Mouse (Mus musculus) forebrain, embryonic 12.5 days (tissue): ENCODE data around the gene Xpo6. TPM values are rescaled to one million over a fixed set of nuclear protein-coding genes. Genes with fewer than 3 reads are reported as not detected.

ENCODE experiments used
- ATAC-seq: fragments of 200-750 bp; cut with Nextera tagmentation; 2 replicates; pipeline ENCODE4 v1.8.0; 2017; ENCODE audit warnings: moderate TSS enrichment; ENCODE audit not compliant: low FRiP score
- H3K27ac ChIP-seq: fragments of 300-500 bp; sonication (generic); 2 replicates; pipeline ENCODE4 v1.5.1; 2016; ENCODE audit warnings: mild to moderate bottlenecking
- H3K27me3 ChIP-seq: fragments of 300-500 bp; sonication (generic); 2 replicates; pipeline ENCODE4 v1.6.1; 2016; ENCODE audit warnings: mild to moderate bottlenecking
- H3K36me3 ChIP-seq: fragments of 300-500 bp; sonication (generic); replicated peaks from 2 replicates; pipeline ENCODE4 v1.6.1; 2016; ENCODE audit warnings: mild to moderate bottlenecking
- H3K4me1 ChIP-seq: fragments of 300-500 bp; sonication (generic); 2 replicates; pipeline ENCODE4 v1.6.1; 2016
- H3K4me2 ChIP-seq: fragments of 300-500 bp; sonication (generic); 2 replicates; pipeline ENCODE4 v1.6.1; 2016; ENCODE audit warnings: mild to moderate bottlenecking, moderate library complexity
- H3K4me3 ChIP-seq: fragments of 300-500 bp; sonication (generic); replicated peaks from 2 replicates; pipeline ENCODE4 v1.5.1; 2016; ENCODE audit warnings: mild to moderate bottlenecking
- H3K9ac ChIP-seq: fragments of 300-500 bp; sonication (generic); 2 replicates; pipeline ENCODE4 v1.6.1; 2016; ENCODE audit warnings: mild to moderate bottlenecking
- H3K9me3 ChIP-seq: fragments of 300-500 bp; sonication (generic); 2 replicates; pipeline ENCODE4 v1.6.1; 2016
- WGBS: fragments of 180-500 bp; shearing (Covaris S2); methylation state at CpG from one replicate; pipeline ENCODE4 v1.1.7; 2016; 5-methylcytosine and 5-hydroxymethylcytosine counted together
- polyA plus RNA-seq: library from polyadenylated mRNA; unstranded; fragments of >200 nt; fragmentation: Nextera tagmentation; extraction: Ambion mirVana; gene quantifications from 2 replicates; pipeline ENCODE4 v1.2.1, GENCODE M21; 2016

Xpo6 gene
- polyA plus RNA-seq, 1 experiment from 2014 or later = 74.8 TPM

GRCm38 (mm10) chr7:126109898-126110297 is 90.4 kb downstream of the Xpo6 start:
- 90% methylated on average over 3 of the region's 3 CpGs for WGBS
- no peak overlapping the region for H3K27ac ChIP-seq
- H3K36me3 ChIP-seq = peaks cover 89% of the 10 kb centered on the region
- H3K4me3 ChIP-seq = no peak overlapping the region
- H3K9me3 ChIP-seq = no peaks in the 10 kb centered on the region
- H3K27me3 ChIP-seq = no peaks in the 10 kb centered on the region
- H3K4me2 ChIP-seq = no peak overlapping the region
- ATAC-seq = no peak
- H3K4me1 ChIP-seq = no peaks in the 10 kb centered on the region
- H3K9ac ChIP-seq = no peak overlapping the region

GRCm38 (mm10) chr7:126100440-126100839 is 99.9 kb downstream of the Xpo6 start:
- H3K4me3 ChIP-seq = no peak overlapping the region
- H3K36me3 ChIP-seq = peaks cover 81% of the 10 kb centered on the region
- H3K9me3 ChIP-seq = no peaks in the 10 kb centered on the region
- no peaks in the 10 kb centered on the region for H3K27me3 ChIP-seq
- H3K9ac ChIP-seq = no peak overlapping the region
- ATAC-seq = no peak
- H3K4me2 ChIP-seq = no peak overlapping the region
- H3K4me1 ChIP-seq = no peaks in the 10 kb centered on the region
- 93% methylated on average over 11 of the region's 11 CpGs for WGBS
- H3K27ac ChIP-seq = no peak overlapping the region

GRCm38 (mm10) chr7:126099835-126100234 is 100.5 kb downstream of the Xpo6 start:
- H3K27ac ChIP-seq = no peak overlapping the region
- no peak overlapping the region for H3K9ac ChIP-seq
- H3K9me3 ChIP-seq = no peaks in the 10 kb centered on the region
- H3K27me3 ChIP-seq = no peaks in the 10 kb centered on the region
- no peak overlapping the region for H3K4me2 ChIP-seq
- no peak overlapping the region for H3K4me3 ChIP-seq
- H3K36me3 ChIP-seq = peaks cover 75% of the 10 kb centered on the region
- no peaks in the 10 kb centered on the region for H3K4me1 ChIP-seq
- WGBS = 78% methylated on average over 2 of the region's 2 CpGs
- ATAC-seq = no peak

- no peak overlapping the region for H3K9ac ChIP-seq
- H3K36me3 ChIP-seq = peaks cover 70% of the 10 kb centered on the region
- WGBS = 93% methylated on average over 7 of the region's 7 CpGs
- no peaks in the 10 kb centered on the region for H3K27me3 ChIP-seq
- no peaks in the 10 kb centered on the region for H3K4me1 ChIP-seq
- H3K4me2 ChIP-seq = no peak overlapping the region
- ATAC-seq = no peak
- no peak overlapping the region for H3K4me3 ChIP-seq
- H3K27ac ChIP-seq = no peak overlapping the region
- no peaks in the 10 kb centered on the region for H3K9me3 ChIP-seq
These were observed 101.0 kb downstream of the Xpo6 start for GRCm38 (mm10) chr7:126099163-126099775.

- peaks cover 53% of the 10 kb centered on the region for H3K36me3 ChIP-seq
- ATAC-seq = no peak
- no peak overlapping the region for H3K4me2 ChIP-seq
- no peak overlapping the region for H3K9ac ChIP-seq
- no peaks in the 10 kb centered on the region for H3K9me3 ChIP-seq
- H3K27ac ChIP-seq = no peak overlapping the region
- WGBS = 86% methylated on average over 7 of the region's 9 CpGs
- no peaks in the 10 kb centered on the region for H3K4me1 ChIP-seq
- no peaks in the 10 kb centered on the region for H3K27me3 ChIP-seq
- no peak overlapping the region for H3K4me3 ChIP-seq
These were observed 102.9 kb downstream of the Xpo6 start for GRCm38 (mm10) chr7:126097219-126097915.

GRCm38 (mm10) chr7:126096596-126096995 is 103.7 kb downstream of the Xpo6 start:
- ATAC-seq = no peak
- H3K4me2 ChIP-seq = no peak overlapping the region
- no peaks in the 10 kb centered on the region for H3K9me3 ChIP-seq
- no peak overlapping the region for H3K27ac ChIP-seq
- peaks cover 45% of the 10 kb centered on the region for H3K36me3 ChIP-seq
- H3K9ac ChIP-seq = no peak overlapping the region
- no peaks in the 10 kb centered on the region for H3K27me3 ChIP-seq
- H3K4me1 ChIP-seq = no peaks in the 10 kb centered on the region
- H3K4me3 ChIP-seq = no peak overlapping the region
- 84% methylated on average over 5 of the region's 5 CpGs for WGBS

- Histone ChIP-seq H3K4me1 (no peaks in the 10 kb centered on the region), H3K36me3 (peaks cover 27% of the 10 kb centered on the region; the same call in 1 of the 2 replicates), H3K27me3 (no peaks in the 10 kb centered on the region), H3K9ac (no peak overlapping the region), H3K27ac (no peak overlapping the region), H3K9me3 (peaks cover 4% of the 10 kb centered on the region; the same call in 1 of the 2 replicates), H3K4me2 (no peak overlapping the region), H3K4me3 (no peak overlapping the region)
- WGBS = 92% methylated on average over 5 of the region's 5 CpGs
- no peak for ATAC-seq
These were observed 105.6 kb downstream of the Xpo6 start for GRCm38 (mm10) chr7:126094738-126095137.

- Histone ChIP-seq H3K4me1 (no peaks in the 10 kb centered on the region), H3K9me3 (peaks cover 4% of the 10 kb centered on the region; the same call in 1 of the 2 replicates), H3K36me3 (peaks cover 14% of the 10 kb centered on the region; the same call in 1 of the 2 replicates), H3K4me2 (no peak overlapping the region), H3K27ac (no peak overlapping the region), H3K4me3 (no peak overlapping the region), H3K27me3 (no peaks in the 10 kb centered on the region), H3K9ac (no peak overlapping the region)
- ATAC-seq = no peak
- 54% methylated on average over 3 of the region's 3 CpGs for WGBS
These were observed 107.1 kb downstream of the Xpo6 start for GRCm38 (mm10) chr7:126093162-126093561.

- Histone ChIP-seq H3K4me1 (peaks cover 21% of the 10 kb centered on the region), H3K9me3 (peaks cover 4% of the 10 kb centered on the region; the same call in 1 of the 2 replicates), H3K4me2 (no peak overlapping the region), H3K9ac (no peak overlapping the region), H3K36me3 (no peaks in the 10 kb centered on the region), H3K27ac (no peak overlapping the region), H3K27me3 (peaks cover 19% of the 10 kb centered on the region), H3K4me3 (no peak overlapping the region)
- 19% methylated on average over 6 of the region's 6 CpGs for WGBS
- no peak for ATAC-seq
These were observed 110.5 kb downstream of the Xpo6 start for GRCm38 (mm10) chr7:126089782-126090181.

GRCm38 (mm10) chr7:126088155-126088554 is 112.1 kb downstream of the Xpo6 start:
- 20% methylated on average over 6 of the region's 6 CpGs for WGBS
- H3K27ac ChIP-seq = no peak overlapping the region
- H3K36me3 ChIP-seq = no peaks in the 10 kb centered on the region
- peaks cover 4% of the 10 kb centered on the region; the same call in 1 of the 2 replicates for H3K9me3 ChIP-seq
- peaks cover 31% of the 10 kb centered on the region for H3K4me1 ChIP-seq
- no peak overlapping the region for H3K4me2 ChIP-seq
- no peak overlapping the region for H3K9ac ChIP-seq
- no peak overlapping the region for H3K4me3 ChIP-seq
- no peak for ATAC-seq
- peaks cover 36% of the 10 kb centered on the region for H3K27me3 ChIP-seq

- peaks cover 4% of the 10 kb centered on the region; the same call in 1 of the 2 replicates for H3K9me3 ChIP-seq
- peaks cover 31% of the 10 kb centered on the region for H3K4me1 ChIP-seq
- no peak overlapping the region; the same call in 1 of the 2 replicates for H3K27ac ChIP-seq
- no peaks in the 10 kb centered on the region for H3K36me3 ChIP-seq
- WGBS = 79% methylated on average over 10 of the region's 10 CpGs
- no peak overlapping the region for H3K9ac ChIP-seq
- no peak overlapping the region for H3K4me2 ChIP-seq
- H3K27me3 ChIP-seq = peaks cover 41% of the 10 kb centered on the region
- no peak for ATAC-seq
- no peak overlapping the region for H3K4me3 ChIP-seq
These were observed 112.7 kb downstream of the Xpo6 start for GRCm38 (mm10) chr7:126087602-126088001.

- Histone ChIP-seq H3K27ac (no peak overlapping the region), H3K4me2 (no peak overlapping the region), H3K4me1 (peaks cover 43% of the 10 kb centered on the region), H3K4me3 (no peak overlapping the region), H3K9me3 (peaks cover 4% of the 10 kb centered on the region; the same call in 1 of the 2 replicates), H3K9ac (no peak overlapping the region), H3K27me3 (peaks cover 54% of the 10 kb centered on the region), H3K36me3 (no peaks in the 10 kb centered on the region)
- ATAC-seq = peak; percentile 67
- WGBS = 6% methylated on average over 6 of the region's 6 CpGs
These were observed 114.0 kb downstream of the Xpo6 start for GRCm38 (mm10) chr7:126086321-126086741.

- Histone ChIP-seq H3K4me1 (peaks cover 45% of the 10 kb centered on the region), H3K9ac (no peak overlapping the region), H3K4me2 (no peak overlapping the region), H3K9me3 (no peaks in the 10 kb centered on the region), H3K27ac (no peak overlapping the region), H3K36me3 (no peaks in the 10 kb centered on the region), H3K27me3 (peaks cover 66% of the 10 kb centered on the region), H3K4me3 (no peak overlapping the region)
- WGBS = 92% methylated on average over 9 of the region's 9 CpGs
- ATAC-seq = no peak
These were observed 115.1 kb downstream of the Xpo6 start for GRCm38 (mm10) chr7:126085154-126085553.
